In genomic region chr7:128391267-128392057, GRCm38 (mm10) we compare ENCODE assay signal across 1 mouse cellular context.
TF ChIP-seq lines count a peak whose summit lies in the region.

No protein-coding gene starts in this region.

TF ChIP-seq in MEL, 35 proteins besides CTCF, POLR2A, EP300 and RAD21 (continued from another document):
- no peak for TF ChIP-seq ZC3H11A (IDR thresholded peaks at IDR 0.05; ENCODE audit: low read depth, low read length)
